Mouse (Mus musculus) myocyte (in vitro differentiated cells): ENCODE results near the gene Large1.

Source experiments
- CEBPB ChIP-seq: IDR thresholded peaks from 2 replicates; pipeline ENCODE4 v1.6.1; 2011; ENCODE audit warnings: mild to moderate bottlenecking, moderate library complexity; ENCODE audit not compliant: poor library complexity, insufficient read depth, severe bottlenecking
- E2F4 ChIP-seq: IDR thresholded peaks from one replicate; pipeline ENCODE4 v1.6.1; 2011; ENCODE audit warnings: mild to moderate bottlenecking, control low read depth, moderate library complexity; ENCODE audit not compliant: insufficient read depth
- MAX ChIP-seq: IDR thresholded peaks from one replicate; pipeline ENCODE4 v1.6.1; 2011; ENCODE audit warnings: low read depth, mild to moderate bottlenecking, control low read depth
- MYOD1 ChIP-seq, 3 experiments: IDR thresholded peaks; one replicate each; pipeline ENCODE4 v1.6.1; 2011; ENCODE audit warnings: control low read depth in 2 of 3, low read depth in 2 of 3, mild to moderate bottlenecking in 2 of 3, moderate library complexity in 1 of 3; ENCODE audit not compliant: insufficient read length in 2 of 3, control insufficient read depth in 1 of 3
- MYOG ChIP-seq, 3 experiments: IDR thresholded peaks; one replicate each; pipeline ENCODE4 v1.6.1; 2011; ENCODE audit warnings: control low read depth in 2 of 3, low read depth in 2 of 3, mild to moderate bottlenecking in 2 of 3; ENCODE audit not compliant: insufficient read length in 2 of 3, control insufficient read depth in 1 of 3, insufficient read depth in 1 of 3
- POLR2A ChIP-seq: IDR thresholded peaks from one replicate; pipeline ENCODE4 v1.6.1; 2011; ENCODE audit warnings: low read depth, mild to moderate bottlenecking, control low read depth, moderate library complexity; ENCODE audit not compliant: insufficient read length
- POLR2AphosphoS2 ChIP-seq: IDR thresholded peaks from one replicate; pipeline ENCODE4 v1.6.1; 2011; ENCODE audit warnings: low read depth, control low read depth; ENCODE audit not compliant: insufficient read length
- REST ChIP-seq: IDR thresholded peaks from one replicate; pipeline ENCODE4 v1.6.1; 2011; ENCODE audit warnings: mild to moderate bottlenecking, control low read depth, moderate library complexity; ENCODE audit not compliant: insufficient read depth, insufficient read length
- SRF ChIP-seq: IDR thresholded peaks from one replicate; pipeline ENCODE4 v1.6.1; 2011; ENCODE audit warnings: low read depth; ENCODE audit not compliant: control insufficient read depth, insufficient read length
- TCF12 ChIP-seq: IDR thresholded peaks from one replicate; pipeline ENCODE4 v1.6.1; 2011; ENCODE audit warnings: mild to moderate bottlenecking, control low read depth; ENCODE audit not compliant: poor library complexity, insufficient read depth, severe bottlenecking
- USF1 ChIP-seq: IDR thresholded peaks from one replicate; pipeline ENCODE4 v1.6.1; 2011; ENCODE audit warnings: low read depth, mild to moderate bottlenecking, control low read depth, moderate library complexity

DNA sequence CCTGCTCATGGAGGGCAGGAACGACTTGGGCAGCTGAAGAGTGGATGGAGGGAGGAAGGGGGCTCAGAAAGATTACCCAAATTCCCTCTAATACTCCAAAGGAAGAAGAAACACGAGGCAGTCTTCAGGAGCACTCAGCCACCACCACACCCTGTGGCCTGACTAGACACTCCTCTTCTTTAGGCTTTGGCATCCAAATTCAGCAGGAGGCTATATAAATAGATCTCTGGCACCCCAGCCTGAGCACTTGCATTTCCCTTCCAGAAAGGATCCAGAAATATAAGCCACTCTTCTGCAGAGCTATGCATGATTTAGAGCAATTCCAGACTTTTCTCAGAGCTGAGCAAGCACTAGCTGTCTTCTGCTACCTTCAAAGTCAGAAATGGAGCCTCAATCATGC lies 127.7 kb downstream of the Large1 start:
- no peak for TF ChIP-seq E2F4
- no peak for TF ChIP-seq CEBPB
- TF ChIP-seq POLR2A: no peak
- no peak for TF ChIP-seq POLR2AphosphoS2
- TF ChIP-seq SRF: no peak
- TF ChIP-seq TCF12: no peak
- no peak for TF ChIP-seq MYOG (IDR thresholded peaks at IDR 0.05; ENCODE audit: control insufficient read depth in 1 of 3, insufficient read depth in 1 of 3, insufficient read length in 2 of 3, low read depth in 2 of 3)
- no peak for TF ChIP-seq REST
- TF ChIP-seq USF1: no peak
- no peak for TF ChIP-seq MYOD1 (IDR thresholded peaks at IDR 0.05; ENCODE audit: control insufficient read depth in 1 of 3, insufficient read length in 2 of 3, low read depth in 2 of 3)
- no peak for TF ChIP-seq MAX
